Mouse (Mus musculus) bone marrow, adult 2 months (tissue): Measurements from ENCODE around the gene Hes7.

Experiments used
- CTCF ChIP-seq: fragments of 200-500 bp; IDR thresholded peaks from 2 replicates; pipeline ENCODE4 v1.5.1; 2011; ENCODE audit warnings: low read length, control low read depth; ENCODE audit not compliant: control insufficient read depth, insufficient read depth
- POLR2A ChIP-seq: fragments of 200-500 bp; IDR thresholded peaks from 2 replicates; pipeline ENCODE4 v1.6.1; 2011; ENCODE audit warnings: low read depth, mild to moderate bottlenecking, control low read depth, low read length, borderline replicate concordance; ENCODE audit not compliant: control insufficient read depth

GRCm38 (mm10) chr11:69072234-69072633, 48.0 kb upstream of the Hes7 start:
- TF ChIP-seq POLR2A, result no peak
- no peak for TF ChIP-seq CTCF
